Mouse (Mus musculus): ENCODE results near the gene 9930104L06Rik.

GRCm38 (mm10) chr4:124905417-124905816 is 31.4 kb upstream of the 9930104L06Rik start:
- no peak for TF ChIP-seq HCFC1 (IDR thresholded peaks at IDR 0.05; ENCODE audit: borderline replicate concordance, insufficient read depth, low read length)
- TF ChIP-seq MAFK (IDR thresholded peaks at IDR 0.05; ENCODE audit: insufficient read depth, low read depth, low read length), result no peak
- no peak for TF ChIP-seq ZC3H11A (IDR thresholded peaks at IDR 0.05; ENCODE audit: borderline replicate concordance, low read depth, low read length)
